Mouse (Mus musculus) G1E-ER4 (cell line): ENCODE measurements around the gene Sox9. TPM values are rescaled to one million over a fixed set of nuclear protein-coding genes. Genes with fewer than 3 reads are reported as not detected.

Experiments
- GATA1 ChIP-seq: IDR thresholded peaks from one replicate; pipeline ENCODE4 v1.8.0; 2012; ENCODE audit warnings: low read length, inconsistent platforms
- polyA plus RNA-seq: library from polyadenylated mRNA; stranded (reverse); fragments of >175 nt; gene quantifications from 2 replicates; pipeline ENCODE4 v1.2.3, GENCODE M21; 2012

Sox9 gene
- polyA plus RNA-seq: not detected in 2 replicates

GRCm38 (mm10) chr11:112781994-112782356 is at the start of gene Sox9:
Gene Sox9, plus strand, starts transcription at chr11:112782224.
- TF ChIP-seq GATA1: no peak

DNA sequence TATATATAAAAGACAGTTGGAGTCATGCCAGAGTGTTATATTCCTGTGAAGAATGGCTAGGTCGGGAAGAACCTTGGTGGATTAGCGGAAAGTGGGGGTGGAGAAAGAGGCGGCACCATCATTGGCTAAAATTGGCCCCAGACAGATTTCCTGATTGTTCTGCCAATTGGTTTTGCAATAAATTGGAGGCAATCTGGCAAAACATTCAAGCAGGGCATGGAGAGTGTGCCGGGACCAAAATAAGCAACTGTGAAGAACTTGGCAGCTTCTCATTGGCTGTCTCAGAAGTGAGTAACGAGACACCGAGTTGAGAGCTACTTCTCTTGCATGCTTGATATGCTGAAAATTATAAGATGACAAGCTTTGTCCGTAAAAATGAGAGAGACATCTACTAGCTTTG is 49.6 kb upstream of the Sox9 start:
- no peak for TF ChIP-seq GATA1

DNA sequence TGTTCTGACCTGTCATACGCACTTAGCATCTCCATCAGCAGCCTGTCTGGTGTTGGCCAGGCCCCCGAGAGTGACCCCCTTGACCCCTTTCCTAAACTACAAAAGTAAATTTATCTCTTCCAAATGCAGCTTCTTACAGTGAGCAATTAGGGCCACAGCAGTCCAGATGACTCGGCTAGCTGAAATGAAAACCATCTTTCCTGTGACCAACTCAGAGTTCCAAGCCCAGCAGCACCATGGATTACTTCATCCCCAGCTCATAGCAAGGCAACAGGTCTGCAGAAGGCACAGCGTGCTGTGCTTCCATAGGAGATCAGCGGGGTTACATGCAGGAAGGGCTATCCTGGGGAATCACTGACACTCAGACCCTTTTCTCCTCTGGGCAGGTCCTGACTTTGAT is 45.0 kb upstream of the Sox9 start:
- no peak for TF ChIP-seq GATA1

GRCm38 (mm10) chr11:112739681-112740080 is 42.3 kb upstream of the Sox9 start:
- no peak for TF ChIP-seq GATA1

GRCm38 (mm10) chr11:112756516-112756915 is 25.5 kb upstream of the Sox9 start:
- no peak for TF ChIP-seq GATA1

DNA sequence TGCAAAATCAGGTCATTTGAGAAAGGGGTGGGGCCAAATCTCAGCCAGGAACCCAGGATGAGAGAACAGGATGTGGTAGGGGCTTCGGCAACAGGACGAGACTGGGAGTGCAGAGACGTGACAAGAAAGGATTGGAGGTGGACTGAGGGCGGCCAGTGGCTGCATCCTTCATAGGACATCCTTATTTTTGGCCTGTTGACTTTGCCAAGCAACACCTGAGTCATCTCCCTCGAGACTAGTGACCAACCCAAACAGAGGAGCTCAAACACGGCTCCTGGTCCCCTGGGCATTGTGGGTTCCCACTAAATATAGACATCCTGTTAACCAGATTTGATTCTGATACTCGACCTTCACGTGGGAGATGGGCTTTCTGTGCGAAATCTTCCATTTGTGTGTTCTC is 24.0 kb upstream of the Sox9 start:
- TF ChIP-seq GATA1: no peak

DNA sequence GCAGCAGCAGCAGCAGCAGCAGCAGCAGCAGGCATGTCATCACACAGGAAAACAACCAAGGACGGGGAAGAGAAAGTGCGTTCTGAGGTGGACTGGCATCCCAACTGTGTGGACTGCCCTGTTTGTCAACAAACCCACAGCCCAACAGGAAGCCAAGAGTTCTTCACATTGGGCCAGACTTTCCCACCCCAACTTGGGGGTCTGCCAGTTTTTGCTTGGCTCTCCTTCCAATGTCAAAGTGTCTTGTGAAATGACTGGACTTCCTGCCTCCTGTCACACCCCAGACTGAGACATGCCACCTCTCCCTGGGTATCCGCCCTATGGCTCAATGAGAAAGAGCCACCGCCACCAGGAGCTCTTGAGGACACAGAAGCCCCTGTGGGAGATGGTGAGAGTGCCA is 15.1 kb upstream of the Sox9 start:
- no peak for TF ChIP-seq GATA1

DNA sequence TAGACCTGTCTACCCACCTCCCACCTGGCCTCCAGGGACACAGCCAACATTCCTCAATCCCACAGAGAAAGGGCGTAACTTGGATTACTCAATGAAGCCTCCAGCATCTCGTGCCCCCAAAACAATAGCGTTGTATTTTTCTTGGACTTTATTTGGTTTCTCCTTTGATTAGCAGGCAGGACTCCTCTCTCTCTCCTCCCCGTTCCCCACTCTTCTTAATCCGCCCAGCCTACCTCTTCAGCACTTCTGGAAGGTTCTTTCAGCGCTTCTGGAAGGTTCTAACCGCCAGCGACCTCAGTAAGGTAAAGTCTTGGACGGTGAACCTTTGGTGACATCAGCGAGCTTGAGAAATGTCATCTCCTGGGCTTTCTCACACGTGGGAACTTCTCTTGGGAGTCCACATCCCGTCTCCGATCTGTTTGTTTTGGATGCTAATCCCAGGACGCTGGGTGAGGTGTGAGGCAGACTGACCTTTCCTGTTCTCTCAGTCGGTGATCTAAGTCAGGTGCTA is 14.4 kb upstream of the Sox9 start:
- TF ChIP-seq GATA1: no peak

DNA sequence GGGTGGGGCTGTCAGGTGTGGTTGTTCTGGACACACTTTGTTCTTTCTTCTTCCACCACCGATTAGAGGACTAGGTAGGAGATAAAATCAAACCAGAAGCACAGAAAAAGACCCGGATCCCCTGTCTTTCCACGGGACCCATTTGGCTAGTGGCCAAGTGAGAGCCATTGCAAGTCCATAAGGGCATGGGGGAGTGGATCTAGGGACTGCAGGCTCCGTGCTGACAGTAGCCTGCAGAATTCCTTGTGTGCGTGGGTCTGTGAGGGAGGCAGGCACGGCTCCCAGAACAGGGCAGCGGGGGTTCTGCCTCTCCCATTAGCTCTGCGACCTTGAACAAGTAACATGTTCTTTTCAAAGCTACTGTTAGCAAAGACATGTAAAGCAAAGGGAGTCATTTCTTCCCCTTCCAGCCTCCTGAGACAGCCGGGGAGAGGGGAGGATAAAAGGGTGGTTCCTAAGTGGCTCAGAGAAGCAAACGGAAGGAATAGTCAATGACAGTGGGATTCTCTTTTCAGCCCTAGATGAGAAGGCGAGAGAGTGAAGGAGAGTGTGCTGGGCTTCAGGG is 9.2 kb upstream of the Sox9 start:
- TF ChIP-seq GATA1: no peak

DNA sequence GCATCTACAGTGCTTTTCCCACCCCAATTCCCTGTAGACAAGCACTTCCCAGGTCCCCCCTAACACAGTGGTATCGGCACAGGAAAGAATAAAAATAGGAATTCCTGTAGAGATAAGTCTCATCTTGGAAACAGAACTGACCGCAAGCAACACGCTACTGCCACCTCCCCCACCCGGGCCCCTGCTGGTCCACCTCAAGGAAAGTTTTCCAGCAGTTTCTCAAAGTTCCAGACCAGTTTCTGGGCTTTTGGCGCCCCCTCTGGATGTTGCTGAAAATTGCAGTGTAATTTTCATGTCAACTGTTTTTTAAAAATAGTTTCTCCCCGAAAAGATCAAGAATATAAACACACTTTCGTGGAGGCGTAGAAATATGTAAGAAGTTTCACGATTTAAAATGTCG is 2.3 kb upstream of the Sox9 start:
- TF ChIP-seq GATA1: no peak

GRCm38 (mm10) chr11:112780394-112780920 is 1.6 kb upstream of the Sox9 start:
- no peak for TF ChIP-seq GATA1

DNA sequence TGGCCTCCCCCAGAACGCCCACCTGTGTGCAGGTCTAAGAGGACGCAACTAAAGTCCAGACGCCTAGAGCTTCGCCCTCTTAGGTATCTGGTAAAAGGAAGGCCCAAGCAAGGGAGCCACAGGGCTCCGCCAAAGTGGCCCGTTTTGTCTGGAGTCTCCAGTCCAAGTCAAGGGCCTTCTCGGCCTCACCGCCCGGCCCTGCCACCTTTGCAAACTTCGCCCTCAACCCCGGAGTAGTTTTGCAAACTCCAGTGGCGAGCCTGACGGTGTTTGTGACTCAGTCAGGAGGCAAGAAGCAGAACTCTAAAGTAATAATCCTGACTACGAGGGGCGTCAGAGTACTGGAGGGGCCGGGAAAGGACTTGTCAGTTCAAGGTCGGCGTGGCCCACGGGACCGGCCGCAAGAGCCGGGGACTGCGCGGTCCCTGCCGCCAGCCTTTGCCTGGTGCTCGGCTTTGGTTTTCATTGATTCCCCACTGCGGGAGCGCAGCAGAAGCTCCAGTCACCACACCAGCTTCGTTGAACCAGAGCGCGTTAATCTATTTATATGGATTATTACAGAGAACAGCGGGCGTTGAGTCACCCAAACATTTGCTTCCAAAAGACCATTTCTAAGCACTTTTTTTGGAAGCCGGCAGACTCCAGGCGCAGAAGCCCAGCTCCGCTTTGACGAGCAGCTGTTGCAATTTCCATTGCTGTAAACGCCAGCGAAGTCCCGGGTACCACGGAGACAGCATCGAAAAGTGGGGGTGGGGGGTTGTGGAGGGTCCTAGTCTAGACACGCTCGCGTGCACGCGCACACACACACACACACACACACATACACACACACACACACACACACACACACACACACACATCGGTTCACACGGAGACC is 751 bp upstream of the Sox9 start:
- no peak for TF ChIP-seq GATA1

DNA sequence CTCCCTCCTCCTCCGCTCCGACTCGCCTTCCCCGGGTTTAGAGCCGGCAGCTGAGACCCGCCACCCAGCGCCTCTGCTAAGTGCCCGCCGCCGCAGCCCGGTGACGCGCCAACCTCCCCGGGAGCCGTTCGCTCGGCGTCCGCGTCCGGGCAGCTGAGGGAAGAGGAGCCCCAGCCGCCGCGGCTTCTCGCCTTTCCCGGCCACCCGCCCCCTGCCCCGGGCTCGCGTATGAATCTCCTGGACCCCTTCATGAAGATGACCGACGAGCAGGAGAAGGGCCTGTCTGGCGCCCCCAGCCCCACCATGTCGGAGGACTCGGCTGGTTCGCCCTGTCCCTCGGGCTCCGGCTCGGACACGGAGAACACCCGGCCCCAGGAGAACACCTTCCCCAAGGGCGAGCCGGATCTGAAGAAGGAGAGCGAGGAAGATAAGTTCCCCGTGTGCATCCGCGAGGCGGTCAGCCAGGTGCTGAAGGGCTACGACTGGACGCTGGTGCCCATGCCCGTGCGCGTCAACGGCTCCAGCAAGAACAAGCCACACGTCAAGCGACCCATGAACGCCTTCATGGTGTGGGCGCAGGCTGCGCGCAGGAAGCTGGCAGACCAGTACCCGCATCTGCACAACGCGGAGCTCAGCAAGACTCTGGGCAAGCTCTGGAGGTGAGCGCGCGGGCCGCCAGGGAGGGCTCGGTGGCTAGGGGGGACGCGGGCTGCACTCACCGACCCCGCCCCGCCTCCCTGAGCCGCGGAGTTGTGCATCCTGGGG is 515 bp downstream of the Sox9 start:
- no peak for TF ChIP-seq GATA1

- no peak for TF ChIP-seq GATA1
These were observed 1.6 kb downstream of the Sox9 start for GRCm38 (mm10) chr11:112783401-112784346.
